Mouse (Mus musculus): ENCODE data around the gene Asb15. TPM values are rescaled to one million over a fixed set of nuclear protein-coding genes. Genes with fewer than 3 reads are reported as not detected.

The Asb15 gene
- total and polyA plus RNA-seq, 3 experiments = not detected

DNA sequence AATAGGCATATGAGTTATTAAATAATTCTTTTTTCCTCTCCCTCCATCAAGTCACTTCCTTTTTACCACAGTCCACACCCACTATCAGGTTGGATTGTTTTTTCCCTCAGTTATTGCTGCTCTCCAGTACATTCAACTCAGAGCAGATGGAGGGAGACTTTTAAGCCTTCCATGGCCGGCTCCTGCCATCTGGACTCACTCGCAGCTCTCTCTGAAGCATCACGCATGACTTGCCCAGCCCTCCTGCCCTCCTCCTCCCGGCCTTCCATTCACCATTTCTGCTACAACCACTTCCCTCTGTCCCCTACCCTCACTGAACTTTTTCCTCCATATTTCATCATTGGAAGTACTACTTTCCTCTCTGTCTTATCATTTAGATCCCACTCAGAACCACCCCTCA, 88.8 kb downstream of the Asb15 start:
- no peak for DNase-seq (ENCODE audit: low read depth, low spot score)
- H3K79me2 ChIP-seq (ENCODE audit: control insufficient read depth, insufficient read depth, low read length, poor library complexity) = no peaks in the 10 kb centered on the region
- H3K9me3 ChIP-seq (replicated peaks; ENCODE audit: insufficient read depth, low read length) = no peaks in the 10 kb centered on the region
- H3K27me3 ChIP-seq (ENCODE audit: control insufficient read depth in 1 of 2, insufficient read depth in 2 of 2, low read length in 2 of 2) = no peaks in the 10 kb centered on the region; a peak in 1 of 4 replicates
- H3K36me3 ChIP-seq (ENCODE audit: control insufficient read depth in 1 of 2, insufficient read depth in 2 of 2, low read length in 2 of 2) = peaks cover 0 to 19% of the 10 kb centered on the region in 2 experiments; a peak in 2 of 4 replicates
- no peak for TF ChIP-seq RAD21 (IDR thresholded peaks at IDR 0.05; ENCODE audit: low read depth, low read length)
- no peak for TF ChIP-seq ZNF384 (IDR thresholded peaks at IDR 0.05; ENCODE audit: low read depth, low read length)
- TF ChIP-seq ETS1 (IDR thresholded peaks at IDR 0.05; ENCODE audit: low read depth, low read length) = no peak
- TF ChIP-seq USF1 (IDR thresholded peaks at IDR 0.05; ENCODE audit: low read depth, low read length) = no peak
- no peak for TF ChIP-seq MAX (IDR thresholded peaks at IDR 0.05; ENCODE audit: low read length)
- TF ChIP-seq TAL1 (IDR thresholded peaks at IDR 0.05; ENCODE audit: low read length) = no peak
- no peak for TF ChIP-seq ELF1 (IDR thresholded peaks at IDR 0.05; ENCODE audit: low read depth, low read length)
- H3K4me3 ChIP-seq (ENCODE audit: control insufficient read depth in 1 of 2, insufficient read depth in 1 of 2, low read depth in 2 of 2, low read length in 2 of 2) = no peak overlapping the region
- H3K9ac ChIP-seq (ENCODE audit: control insufficient read depth, low read depth, low read length, poor library complexity, severe bottlenecking) = no peak overlapping the region
- no peaks in the 10 kb centered on the region for H3K4me1 ChIP-seq (ENCODE audit: control insufficient read depth in 1 of 2, insufficient read depth in 2 of 2, low read length in 2 of 2)
- H3K27ac ChIP-seq (ENCODE audit: control insufficient read depth, low read depth, low read length) = no peak overlapping the region

DNA sequence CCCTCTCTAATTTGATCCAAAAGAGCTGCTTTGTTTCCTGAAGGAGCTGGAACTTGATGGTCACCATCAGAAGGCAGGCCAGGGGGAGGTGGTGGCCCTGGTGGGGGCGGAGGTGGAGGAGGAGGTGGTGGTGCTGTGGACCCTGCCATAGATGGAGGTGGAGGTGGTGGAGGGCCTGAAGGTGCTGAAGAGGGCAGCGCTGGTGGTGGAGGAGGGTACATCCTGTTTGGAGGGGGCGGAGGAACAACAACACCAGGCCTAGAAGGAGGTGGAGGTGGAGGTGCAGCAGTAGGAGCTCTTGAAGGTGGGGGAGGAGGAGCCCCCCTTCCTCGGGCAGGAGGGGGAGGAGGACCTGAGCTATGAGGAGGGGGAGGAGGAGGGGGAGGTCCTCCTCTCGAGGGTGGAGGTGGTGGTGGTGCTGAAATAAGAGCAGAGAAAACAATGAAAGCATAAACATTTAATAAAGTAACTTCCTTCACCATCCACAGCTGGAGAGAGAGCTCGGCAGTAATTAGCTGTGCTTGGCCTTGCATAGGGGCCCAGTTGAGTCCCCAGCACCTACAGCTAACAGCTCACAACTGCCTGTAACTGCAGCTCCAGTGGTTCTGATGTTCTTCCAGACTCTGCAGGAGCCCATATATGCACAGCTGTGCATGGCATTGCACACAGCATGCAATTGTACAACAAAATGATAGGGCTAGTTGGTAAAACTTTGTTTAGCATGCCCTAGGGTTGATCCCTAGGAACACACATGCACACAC, 91.5 kb downstream of the Asb15 start:
- Histone ChIP-seq H3K9me3 (replicated peaks; ENCODE audit: insufficient read depth, low read length) (no peaks in the 10 kb centered on the region), H3K4me3 (ENCODE audit: control insufficient read depth in 1 of 2, insufficient read depth in 1 of 2, low read depth in 2 of 2, low read length in 2 of 2) (no peak overlapping the region), H3K79me2 (ENCODE audit: control insufficient read depth, insufficient read depth, low read length, poor library complexity) (no peaks in the 10 kb centered on the region), H3K4me1 (ENCODE audit: control insufficient read depth in 1 of 2, insufficient read depth in 2 of 2, low read length in 2 of 2) (no peaks in the 10 kb centered on the region), H3K27me3 (ENCODE audit: control insufficient read depth in 1 of 2, insufficient read depth in 2 of 2, low read length in 2 of 2) (no peaks in the 10 kb centered on the region; a peak in 1 of 4 replicates), H3K9ac (ENCODE audit: control insufficient read depth, low read depth, low read length, poor library complexity, severe bottlenecking) (no peak overlapping the region), H3K27ac (ENCODE audit: control insufficient read depth, low read depth, low read length) (no peak overlapping the region), H3K36me3 (ENCODE audit: control insufficient read depth in 1 of 2, insufficient read depth in 2 of 2, low read length in 2 of 2) (peaks cover 0 to 21% of the 10 kb centered on the region in 2 experiments; a peak in 2 of 4 replicates)
- TF ChIP-seq TAL1 (IDR thresholded peaks at IDR 0.05; ENCODE audit: low read length) (no peak), MEF2A (IDR thresholded peaks at IDR 0.05; ENCODE audit: extremely low read depth, insufficient replicate concordance, low read depth, low read length, poor library complexity, severe bottlenecking) (no peak), GATA1 (IDR thresholded peaks at IDR 0.05; ENCODE audit: low read depth, low read length) (no peak), POLR2A (IDR thresholded peaks at IDR 0.05; ENCODE audit: control insufficient read depth in 1 of 2, insufficient read depth in 1 of 2, low read depth in 1 of 2, low read length in 2 of 2, poor library complexity in 1 of 2) (no peak), HCFC1 (IDR thresholded peaks at IDR 0.05; ENCODE audit: low read depth, low read length) (no peak), UBTF (IDR thresholded peaks at IDR 0.05; ENCODE audit: borderline replicate concordance, insufficient read depth, low read depth, low read length) (no peak), MYC (IDR thresholded peaks at IDR 0.05; ENCODE audit: low read depth, low read length) (no peak), TBP (IDR thresholded peaks at IDR 0.05; ENCODE audit: low read depth, low read length) (no peak), KAT2A (conservative IDR thresholded peaks at IDR 0.05; ENCODE audit: low read depth, low read length) (no peak), E2F4 (IDR thresholded peaks at IDR 0.05; ENCODE audit: borderline replicate concordance, low read depth, low read length) (no peak), SMC3 (IDR thresholded peaks at IDR 0.05; ENCODE audit: low read depth, low read length) (no peak)
- DNase-seq (ENCODE audit: low read depth, low spot score) = no peak
